Mouse (Mus musculus): ENCODE data around the gene Btrc.

- TF ChIP-seq POLR2A (IDR thresholded peaks at IDR 0.05; ENCODE audit: control insufficient read depth, extremely low read depth, insufficient read depth, low read length, poor library complexity) (no peak), CTCF (IDR thresholded peaks at IDR 0.05; ENCODE audit: borderline replicate concordance, control insufficient read depth, extremely low read depth, insufficient read depth, low read length, poor library complexity) (no peak)
Observed at GRCm38 (mm10) chr19:45494121-45494775, 130.7 kb downstream of the Btrc start.

Data from thymus, adult 2 months (tissue).